Mouse (Mus musculus): ENCODE measurements around the gene Prkn.

DNA sequence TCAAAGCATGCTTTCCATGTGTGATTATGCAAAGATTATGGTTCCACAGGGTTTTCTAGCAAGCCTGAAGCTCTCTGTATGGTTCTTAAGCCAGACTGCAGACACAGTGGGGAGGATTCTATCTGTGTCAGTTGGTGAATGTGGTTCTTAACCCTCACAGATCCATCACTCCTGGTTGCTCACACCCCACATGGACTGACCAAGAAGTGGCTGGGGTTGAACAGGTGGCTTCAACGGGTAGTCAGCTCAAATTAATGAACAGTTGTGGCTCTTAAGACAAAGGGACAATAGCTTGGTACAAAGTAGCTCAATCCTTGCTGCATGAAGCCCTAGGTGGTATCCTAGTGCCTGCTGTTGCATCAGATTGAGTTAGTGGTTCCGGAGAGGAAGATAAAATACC lies 193.4 kb downstream of the Prkn start:
- TF ChIP-seq CTCF (IDR thresholded peaks at IDR 0.05; ENCODE audit: insufficient read depth, low read length), result no peak
- TF ChIP-seq POLR2A (IDR thresholded peaks at IDR 0.05; ENCODE audit: borderline replicate concordance, extremely low read depth, low read depth, low read length), result no peak

Data from lung, adult 2 months (tissue).